Mouse (Mus musculus) lung, embryonic 14.5 days (tissue): ENCODE measurements at regions not wholly inside any gene's neighbourhood (a gene's known extent, or its start where the extent isn't known, plus 50 kb on each side); places are given as distances from the start of the nearest gene placed in this dataset.

ENCODE experiments used
- ATAC-seq: fragments of 200-750 bp; cut with Nextera tagmentation; 2 replicates; pipeline ENCODE4 v1.8.0; 2017; ENCODE audit warnings: mild to moderate bottlenecking, moderate TSS enrichment, moderate library complexity; ENCODE audit not compliant: insufficient read depth
- DNase-seq: peaks from one replicate; pipeline ENCODE4 v3.0.0-alpha.2; 2015
- H3K27ac ChIP-seq: fragments of 300-500 bp; sonication (generic); 2 replicates; pipeline ENCODE4 v1.5.1; 2014; ENCODE audit warnings: low read depth, mild to moderate bottlenecking, moderate library complexity
- H3K27me3 ChIP-seq: fragments of 300-500 bp; sonication (generic); 2 replicates; pipeline ENCODE4 v1.6.1; 2014; ENCODE audit warnings: low read length, control low read depth; ENCODE audit not compliant: insufficient read depth
- H3K36me3 ChIP-seq: fragments of 300-500 bp; sonication (generic); 2 replicates; pipeline ENCODE4 v1.6.1; 2014; ENCODE audit warnings: control low read depth; ENCODE audit not compliant: insufficient read depth
- H3K4me1 ChIP-seq: fragments of 300-500 bp; sonication (generic); 2 replicates; pipeline ENCODE4 v1.6.1; 2014; ENCODE audit warnings: antibody characterized with exemption, control low read depth; ENCODE audit not compliant: insufficient read depth
- H3K4me2 ChIP-seq: fragments of 300-500 bp; sonication (generic); 2 replicates; pipeline ENCODE4 v1.6.1; 2014; ENCODE audit warnings: mild to moderate bottlenecking
- H3K4me3 ChIP-seq: fragments of 300-500 bp; sonication (generic); 2 replicates; pipeline ENCODE4 v1.5.1; 2014; ENCODE audit warnings: low read depth, low read length
- H3K9ac ChIP-seq: fragments of 300-500 bp; sonication (generic); 2 replicates; pipeline ENCODE4 v1.6.1; 2014
- H3K9me3 ChIP-seq: fragments of 300-500 bp; sonication (generic); 2 replicates; pipeline ENCODE4 v1.6.1; 2016; ENCODE audit warnings: low read depth, low read length, control low read depth
- CTCF ChIP-seq: IDR thresholded peaks from 2 replicates; pipeline ENCODE4 v1.5.1; 2016; ENCODE audit warnings: antibody characterized with exemption, low read depth
- WGBS: fragments of 180-500 bp; shearing (Covaris S2); extraction: QIAGEN DNeasy Blood & Tissue Kit; methylation state at CpG from one replicate; pipeline ENCODE4 v1.1.7; 2014; 5-methylcytosine and 5-hydroxymethylcytosine counted together

DNA sequence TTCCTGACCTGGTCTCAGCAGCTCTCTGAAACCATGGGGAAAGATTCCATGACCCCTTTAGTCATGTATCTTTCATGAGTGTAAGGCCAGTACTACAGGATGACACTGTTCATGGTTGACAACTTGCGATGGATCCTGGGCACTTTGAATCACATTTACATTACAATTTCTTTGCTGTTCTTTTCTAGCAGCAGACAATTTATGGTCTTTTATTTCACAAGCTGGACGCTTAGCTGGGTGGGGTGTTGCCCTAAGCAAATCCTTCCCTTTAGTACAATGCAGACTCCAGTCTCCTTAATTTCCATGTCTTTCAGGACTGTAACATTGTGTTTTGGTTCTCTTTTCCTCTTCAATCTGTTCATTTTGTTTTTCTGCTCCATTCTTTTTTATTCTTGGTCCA lies 89.0 kb upstream of the Slc7a14 start:
- no peak overlapping the region for H3K27ac ChIP-seq
- no peak for TF ChIP-seq CTCF
- no peak for ATAC-seq

GRCm38 (mm10) chr3:31394533-31394932 lies 84.4 kb upstream of the Slc7a14 start:
- no peak overlapping the region for H3K9ac ChIP-seq
- 88% methylated on average over 4 of the region's 4 CpGs for WGBS
- no peak for ATAC-seq
- H3K27ac ChIP-seq = no peak overlapping the region
- H3K4me3 ChIP-seq = no peak overlapping the region
- H3K27me3 ChIP-seq = no peaks in the 10 kb centered on the region
- no peaks in the 10 kb centered on the region for H3K4me1 ChIP-seq
- no peak for TF ChIP-seq CTCF
- H3K36me3 ChIP-seq = no peaks in the 10 kb centered on the region
- no peak for DNase-seq
- no peaks in the 10 kb centered on the region for H3K9me3 ChIP-seq
- no peak overlapping the region for H3K4me2 ChIP-seq

More for the DNA sequence above, 89.0 kb upstream of the Slc7a14 start:
- Histone ChIP-seq H3K4me3 (no peak overlapping the region), H3K4me1 (no peaks in the 10 kb centered on the region), H3K27me3 (no peaks in the 10 kb centered on the region), H3K36me3 (no peaks in the 10 kb centered on the region), H3K9ac (no peak overlapping the region), H3K4me2 (no peak overlapping the region), H3K9me3 (no peaks in the 10 kb centered on the region)
- DNase-seq = no peak
- 91% methylated on average over 2 of the region's 2 CpGs for WGBS

- H3K4me1 ChIP-seq = no peaks in the 10 kb centered on the region
- H3K27ac ChIP-seq = no peak overlapping the region
- H3K36me3 ChIP-seq = no peaks in the 10 kb centered on the region
- 56% methylated on average over 2 of the region's 2 CpGs for WGBS
- H3K4me2 ChIP-seq = no peak overlapping the region
- H3K9me3 ChIP-seq = no peaks in the 10 kb centered on the region
- no peak overlapping the region for H3K9ac ChIP-seq
- no peaks in the 10 kb centered on the region for H3K27me3 ChIP-seq
- TF ChIP-seq CTCF = no peak
- DNase-seq = peak; percentile 23
- H3K4me3 ChIP-seq = no peak overlapping the region
- no peak for ATAC-seq
These were observed 79.8 kb upstream of the Slc7a14 start for GRCm38 (mm10) chr3:31389955-31390354.

- H3K9ac ChIP-seq = no peak overlapping the region
- WGBS = 64% methylated on average over 3 of the region's 3 CpGs
- no peaks in the 10 kb centered on the region for H3K27me3 ChIP-seq
- no peak for TF ChIP-seq CTCF
- H3K9me3 ChIP-seq = no peaks in the 10 kb centered on the region
- H3K4me1 ChIP-seq = no peaks in the 10 kb centered on the region
- no peak overlapping the region for H3K4me3 ChIP-seq
- H3K27ac ChIP-seq = no peak overlapping the region
- H3K4me2 ChIP-seq = no peak overlapping the region
- no peak for ATAC-seq
- no peaks in the 10 kb centered on the region for H3K36me3 ChIP-seq
- no peak for DNase-seq
These were observed 65.5 kb upstream of the Slc7a14 start for GRCm38 (mm10) chr3:31375678-31376077.

DNA sequence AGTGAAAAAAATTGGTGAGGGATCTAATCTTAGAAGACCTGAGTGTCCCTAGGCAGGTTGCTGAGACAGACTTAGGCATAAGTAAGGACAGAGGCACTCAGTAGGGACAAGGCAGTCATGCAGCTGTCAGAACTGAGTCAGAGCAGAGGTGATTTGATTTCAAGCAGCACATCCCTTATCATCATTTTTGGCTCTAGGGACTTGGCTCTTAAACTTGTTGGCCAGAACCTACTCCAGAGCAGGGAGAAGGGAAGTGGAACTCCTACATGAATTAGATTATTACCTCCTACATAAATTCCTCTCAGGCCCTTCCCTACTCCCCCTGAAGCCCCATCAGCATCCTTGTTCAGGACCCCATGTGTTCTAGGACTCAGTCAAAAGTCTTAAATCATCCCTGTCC lies 63.9 kb upstream of the Slc7a14 start:
- no peak overlapping the region for H3K9ac ChIP-seq

GRCm38 (mm10) chr3:31368259-31368658 lies 58.1 kb upstream of the Slc7a14 start:
- no peak for TF ChIP-seq CTCF
- H3K4me3 ChIP-seq = no peak overlapping the region
- no peaks in the 10 kb centered on the region for H3K9me3 ChIP-seq
- H3K36me3 ChIP-seq = no peaks in the 10 kb centered on the region
- no peak overlapping the region for H3K9ac ChIP-seq
- ATAC-seq = no peak
- no peak overlapping the region for H3K27ac ChIP-seq
- WGBS = 54% methylated on average over 2 of the region's 2 CpGs
- no peaks in the 10 kb centered on the region for H3K27me3 ChIP-seq
- H3K4me2 ChIP-seq = no peak overlapping the region
- DNase-seq = no peak
- H3K4me1 ChIP-seq = no peaks in the 10 kb centered on the region

More for the DNA sequence above, 63.9 kb upstream of the Slc7a14 start:
- no peaks in the 10 kb centered on the region for H3K36me3 ChIP-seq
- H3K27ac ChIP-seq = no peak overlapping the region
- H3K9me3 ChIP-seq = no peaks in the 10 kb centered on the region
- TF ChIP-seq CTCF = no peak
- H3K27me3 ChIP-seq = no peaks in the 10 kb centered on the region
- no peak overlapping the region for H3K4me2 ChIP-seq
- DNase-seq = no peak
- ATAC-seq = no peak
- no peak overlapping the region for H3K4me3 ChIP-seq
- H3K4me1 ChIP-seq = no peaks in the 10 kb centered on the region
